Mouse (Mus musculus): Measurements from ENCODE around the gene Snx29. TPM values are rescaled to one million over a fixed set of nuclear protein-coding genes. Genes with fewer than 3 reads are reported as not detected.

Snx29 gene
- total and polyA plus RNA-seq, 3 experiments, result 1.2 to 3.2 (median 3.1) TPM

- Histone ChIP-seq H3K4me2 (ENCODE audit: insufficient read depth, low read depth, poor library complexity, severe bottlenecking) (no peak overlapping the region), H3K36me3 (replicated peaks in 1 of 2; ENCODE audit: control insufficient read depth in 1 of 2, insufficient read depth in 1 of 2, low read length in 1 of 2) (peaks cover 0 to 2% of the 10 kb centered on the region in 2 experiments), H3K27ac (ENCODE audit: insufficient read depth, low read depth) (no peak overlapping the region), H3K79me2 (replicated peaks; ENCODE audit: control insufficient read depth, extremely low read depth, insufficient read depth, poor library complexity, severe bottlenecking) (no peaks in the 10 kb centered on the region), H3K27me3 (replicated peaks) (no peaks in the 10 kb centered on the region), H3K4me3 (replicated peaks in 1 of 3; ENCODE audit: low read depth in 2 of 3, low read length in 2 of 3, poor library complexity in 1 of 3) (no peak overlapping the region), H3K9ac (ENCODE audit: insufficient read depth, low read depth) (no peak overlapping the region), H3K9me3 (replicated peaks; ENCODE audit: low read length) (no peaks in the 10 kb centered on the region), H3K4me1 (ENCODE audit: control insufficient read depth in 1 of 2, insufficient read depth in 2 of 2) (peaks cover 6 to 23% of the 10 kb centered on the region in 2 experiments; a peak in 3 of 4 replicates)
- TF ChIP-seq UBTF (IDR thresholded peaks at IDR 0.05; ENCODE audit: low read depth, low read length) (no peak), KAT2A (IDR thresholded peaks at IDR 0.05; ENCODE audit: insufficient replicate concordance, low read length) (no peak), BHLHE40 (IDR thresholded peaks at IDR 0.05; ENCODE audit: low read depth, low read length) (no peak), RCOR1 (conservative IDR thresholded peaks at IDR 0.05; ENCODE audit: low read depth, low read length) (no peak), E2F4 (IDR thresholded peaks at IDR 0.05; ENCODE audit: insufficient replicate concordance, low read depth, low read length) (no peak), TBP (conservative IDR thresholded peaks at IDR 0.05; ENCODE audit: low read depth, low read length) (no peak), MEF2A (IDR thresholded peaks at IDR 0.05; ENCODE audit: borderline replicate concordance, low read depth, low read length) (no peak), ETS1 (conservative IDR thresholded peaks at IDR 0.05; ENCODE audit: low read depth, low read length) (no peak), ZNF384 (IDR thresholded peaks at IDR 0.05; ENCODE audit: low read depth, low read length) (no peak), CHD2 (IDR thresholded peaks at IDR 0.05; ENCODE audit: low read length) (no peak), PAX5 (IDR thresholded peaks at IDR 0.05; ENCODE audit: low read length) (no peak), MAZ (IDR thresholded peaks at IDR 0.05; ENCODE audit: low read depth, low read length) (no peak), JUND (conservative IDR thresholded peaks at IDR 0.05; ENCODE audit: low read depth, low read length) (no peak), SMC3 (IDR thresholded peaks at IDR 0.05; ENCODE audit: low read depth, low read length) (no peak), ELF1 (IDR thresholded peaks at IDR 0.05; ENCODE audit: low read depth, low read length) (no peak), ZMIZ1 (IDR thresholded peaks at IDR 0.05; ENCODE audit: low read depth, low read length) (no peak), ZKSCAN1 (IDR thresholded peaks at IDR 0.05; ENCODE audit: borderline replicate concordance, low read depth, low read length) (no peak)
- dilution Hi-C loops (cut with MboI; ENCODE audit: extremely low pct_ligation_motif_present, extremely low pct_unique_long_range_greater_than_20kb, low sequenced_read_pairs) (no loop called here), in situ Hi-C loops (cut with MboI; ENCODE audit: low pct_ligation_motif_present, low pct_unique_long_range_greater_than_20kb, low sequenced_read_pairs) (no loop called here)
- DNase-seq (ENCODE audit: extremely low read depth), result no peak
Measured at GRCm38 (mm10) chr16:11638739-11639138, 316.0 kb downstream of the Snx29 start.

- in situ Hi-C loops (cut with MboI; ENCODE audit: low pct_ligation_motif_present, low pct_unique_long_range_greater_than_20kb, low sequenced_read_pairs), result no loop called here
- dilution Hi-C loops (cut with MboI; ENCODE audit: extremely low pct_ligation_motif_present, extremely low pct_unique_long_range_greater_than_20kb, low sequenced_read_pairs), result no loop called here
Measured at GRCm38 (mm10) chr16:11639936-11640335, 317.2 kb downstream of the Snx29 start.

More at GRCm38 (mm10) chr16:11639936-11640335, 317.2 kb downstream of the Snx29 start:
- Histone ChIP-seq H3K27ac (ENCODE audit: insufficient read depth, low read depth) (no peak overlapping the region), H3K4me2 (ENCODE audit: insufficient read depth, low read depth, poor library complexity, severe bottlenecking) (no peak overlapping the region), H3K79me2 (replicated peaks; ENCODE audit: control insufficient read depth, extremely low read depth, insufficient read depth, poor library complexity, severe bottlenecking) (no peaks in the 10 kb centered on the region), H3K36me3 (replicated peaks in 1 of 2; ENCODE audit: control insufficient read depth in 1 of 2, insufficient read depth in 1 of 2, low read length in 1 of 2) (peaks cover 0 to 2% of the 10 kb centered on the region in 2 experiments), H3K27me3 (replicated peaks) (no peaks in the 10 kb centered on the region), H3K9me3 (replicated peaks; ENCODE audit: low read length) (no peaks in the 10 kb centered on the region), H3K4me1 (ENCODE audit: control insufficient read depth in 1 of 2, insufficient read depth in 2 of 2) (peaks cover 6 to 30% of the 10 kb centered on the region in 2 experiments; a peak in 3 of 4 replicates), H3K4me3 (replicated peaks in 1 of 3; ENCODE audit: low read depth in 2 of 3, low read length in 2 of 3, poor library complexity in 1 of 3) (no peak overlapping the region), H3K9ac (ENCODE audit: insufficient read depth, low read depth) (no peak overlapping the region)
- no peak for DNase-seq (ENCODE audit: extremely low read depth)
- TF ChIP-seq RCOR1 (conservative IDR thresholded peaks at IDR 0.05; ENCODE audit: low read depth, low read length) (no peak), UBTF (IDR thresholded peaks at IDR 0.05; ENCODE audit: low read depth, low read length) (no peak), MAZ (IDR thresholded peaks at IDR 0.05; ENCODE audit: low read depth, low read length) (no peak), ZNF384 (IDR thresholded peaks at IDR 0.05; ENCODE audit: low read depth, low read length) (no peak), ZC3H11A (IDR thresholded peaks at IDR 0.05; ENCODE audit: low read depth, low read length) (no peak), SMC3 (IDR thresholded peaks at IDR 0.05; ENCODE audit: low read depth, low read length) (no peak), MYC (IDR thresholded peaks at IDR 0.05; ENCODE audit: low read depth, low read length) (no peak), ELF1 (IDR thresholded peaks at IDR 0.05; ENCODE audit: low read depth, low read length) (no peak), MAFK (IDR thresholded peaks at IDR 0.05; ENCODE audit: insufficient replicate concordance, low read length) (no peak), USF2 (conservative IDR thresholded peaks at IDR 0.05; ENCODE audit: low read depth, low read length) (no peak), NELFE (IDR thresholded peaks at IDR 0.05; ENCODE audit: low read depth, low read length) (no peak), ZMIZ1 (IDR thresholded peaks at IDR 0.05; ENCODE audit: low read depth, low read length) (no peak), SIN3A (IDR thresholded peaks at IDR 0.05; ENCODE audit: low read length) (no peak), POLR2AphosphoS2 (IDR thresholded peaks at IDR 0.05; ENCODE audit: low read depth, low read length) (no peak), BHLHE40 (IDR thresholded peaks at IDR 0.05; ENCODE audit: low read depth, low read length) (no peak), MAX (IDR thresholded peaks at IDR 0.05; ENCODE audit: low read length) (no peak)

All from CH12.LX (cell line).